Mouse (Mus musculus) myocyte (in vitro differentiated cells): ENCODE data around the gene Perp. TPM values are rescaled to one million over a fixed set of nuclear protein-coding genes. Genes with fewer than 3 reads are reported as not detected.

ENCODE experiments used
- H3K27me3 ChIP-seq: one replicate; pipeline ENCODE4 v1.6.1; 2011; ENCODE audit not compliant: control insufficient read depth, insufficient read depth, insufficient read length
- H3K36me3 ChIP-seq: one replicate; pipeline ENCODE4 v1.6.1; 2011; ENCODE audit not compliant: control insufficient read depth, insufficient read depth
- H3K4me2 ChIP-seq: one replicate; pipeline ENCODE4 v1.6.1; 2011; ENCODE audit warnings: low read depth, control low read depth
- H3K4me3 ChIP-seq: one replicate; pipeline ENCODE4 v1.5.1; 2011; ENCODE audit warnings: mild to moderate bottlenecking, control low read depth, moderate library complexity
- H3K79me2 ChIP-seq: one replicate; pipeline ENCODE4 v1.6.1; 2011; ENCODE audit not compliant: control insufficient read depth, insufficient read depth
- H3ac ChIP-seq: one replicate; pipeline ENCODE4 v1.6.1; 2011; ENCODE audit not compliant: control insufficient read depth, insufficient read length
- CEBPB ChIP-seq: IDR thresholded peaks from 2 replicates; pipeline ENCODE4 v1.6.1; 2011; ENCODE audit warnings: mild to moderate bottlenecking, moderate library complexity; ENCODE audit not compliant: poor library complexity, insufficient read depth, severe bottlenecking
- E2F4 ChIP-seq: IDR thresholded peaks from one replicate; pipeline ENCODE4 v1.6.1; 2011; ENCODE audit warnings: mild to moderate bottlenecking, control low read depth, moderate library complexity; ENCODE audit not compliant: insufficient read depth
- MAX ChIP-seq: IDR thresholded peaks from one replicate; pipeline ENCODE4 v1.6.1; 2011; ENCODE audit warnings: low read depth, mild to moderate bottlenecking, control low read depth
- MYOD1 ChIP-seq, 3 experiments: IDR thresholded peaks; one replicate each; pipeline ENCODE4 v1.6.1; 2011; ENCODE audit warnings: control low read depth in 2 of 3, low read depth in 2 of 3, mild to moderate bottlenecking in 2 of 3, moderate library complexity in 1 of 3; ENCODE audit not compliant: insufficient read length in 2 of 3, control insufficient read depth in 1 of 3
- MYOG ChIP-seq, 3 experiments: IDR thresholded peaks; one replicate each; pipeline ENCODE4 v1.6.1; 2011; ENCODE audit warnings: control low read depth in 2 of 3, low read depth in 2 of 3, mild to moderate bottlenecking in 2 of 3; ENCODE audit not compliant: insufficient read length in 2 of 3, control insufficient read depth in 1 of 3, insufficient read depth in 1 of 3
- POLR2A ChIP-seq: IDR thresholded peaks from one replicate; pipeline ENCODE4 v1.6.1; 2011; ENCODE audit warnings: low read depth, mild to moderate bottlenecking, control low read depth, moderate library complexity; ENCODE audit not compliant: insufficient read length
- POLR2AphosphoS2 ChIP-seq: IDR thresholded peaks from one replicate; pipeline ENCODE4 v1.6.1; 2011; ENCODE audit warnings: low read depth, control low read depth; ENCODE audit not compliant: insufficient read length
- REST ChIP-seq: IDR thresholded peaks from one replicate; pipeline ENCODE4 v1.6.1; 2011; ENCODE audit warnings: mild to moderate bottlenecking, control low read depth, moderate library complexity; ENCODE audit not compliant: insufficient read depth, insufficient read length
- SRF ChIP-seq: IDR thresholded peaks from one replicate; pipeline ENCODE4 v1.6.1; 2011; ENCODE audit warnings: low read depth; ENCODE audit not compliant: control insufficient read depth, insufficient read length
- TCF12 ChIP-seq: IDR thresholded peaks from one replicate; pipeline ENCODE4 v1.6.1; 2011; ENCODE audit warnings: mild to moderate bottlenecking, control low read depth; ENCODE audit not compliant: poor library complexity, insufficient read depth, severe bottlenecking
- TCF3 ChIP-seq: IDR thresholded peaks from one replicate; pipeline ENCODE4 v1.6.1; 2011; ENCODE audit warnings: low read depth, control low read depth; ENCODE audit not compliant: insufficient read length
- USF1 ChIP-seq: IDR thresholded peaks from one replicate; pipeline ENCODE4 v1.6.1; 2011; ENCODE audit warnings: low read depth, mild to moderate bottlenecking, control low read depth, moderate library complexity
- polyA plus RNA-seq: library from polyadenylated mRNA; unstranded; fragments of >200 nt; fragmentation: generic; extraction: Trizol; gene quantifications from one replicate; pipeline ENCODE4 v1.2.1, GENCODE M21; 2012; ENCODE audit warnings: missing spikeins

Gene Perp
- polyA plus RNA-seq, 1 experiment: 0.02 TPM

DNA sequence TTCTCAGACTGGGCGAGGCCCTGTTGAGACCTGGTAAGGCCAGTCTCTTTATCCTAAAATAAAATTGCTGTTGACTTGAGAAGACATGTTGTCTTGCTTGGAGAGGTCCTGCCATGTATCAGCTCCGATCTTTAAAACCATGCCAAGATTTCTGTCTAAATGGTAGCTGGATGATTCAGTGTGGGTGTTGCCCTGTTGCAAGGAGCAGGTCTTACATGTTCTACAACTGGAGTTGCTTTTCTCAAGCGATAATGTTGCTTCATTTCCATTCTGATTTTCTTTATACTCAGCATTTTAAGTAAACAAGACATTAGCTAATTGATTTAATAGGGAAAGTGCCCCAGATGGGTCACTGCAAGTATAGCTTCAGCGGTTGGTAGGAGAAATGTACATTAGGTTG is 5.4 kb downstream of the Perp start:
- no peak overlapping the region for H3K4me2 ChIP-seq
- H3K4me3 ChIP-seq: no peak overlapping the region
- H3ac ChIP-seq: no peak overlapping the region
- TF ChIP-seq POLR2A: no peak
- no peak for TF ChIP-seq MYOG (IDR thresholded peaks at IDR 0.05; ENCODE audit: control insufficient read depth in 1 of 3, insufficient read depth in 1 of 3, insufficient read length in 2 of 3, low read depth in 2 of 3)
- no peak for TF ChIP-seq TCF12
- TF ChIP-seq POLR2AphosphoS2: no peak
- TF ChIP-seq REST: no peak
- no peak for TF ChIP-seq E2F4
- no peak for TF ChIP-seq MAX
- TF ChIP-seq CEBPB: no peak
- no peak for TF ChIP-seq SRF
- TF ChIP-seq USF1: no peak
- no peak for TF ChIP-seq MYOD1 (IDR thresholded peaks at IDR 0.05; ENCODE audit: control insufficient read depth in 1 of 3, insufficient read length in 2 of 3, low read depth in 2 of 3)
- TF ChIP-seq TCF3: no peak
- H3K79me2 ChIP-seq: no peaks in the 10 kb centered on the region
- H3K27me3 ChIP-seq: peaks cover 9% of the 10 kb centered on the region
- H3K36me3 ChIP-seq: no peaks in the 10 kb centered on the region

DNA sequence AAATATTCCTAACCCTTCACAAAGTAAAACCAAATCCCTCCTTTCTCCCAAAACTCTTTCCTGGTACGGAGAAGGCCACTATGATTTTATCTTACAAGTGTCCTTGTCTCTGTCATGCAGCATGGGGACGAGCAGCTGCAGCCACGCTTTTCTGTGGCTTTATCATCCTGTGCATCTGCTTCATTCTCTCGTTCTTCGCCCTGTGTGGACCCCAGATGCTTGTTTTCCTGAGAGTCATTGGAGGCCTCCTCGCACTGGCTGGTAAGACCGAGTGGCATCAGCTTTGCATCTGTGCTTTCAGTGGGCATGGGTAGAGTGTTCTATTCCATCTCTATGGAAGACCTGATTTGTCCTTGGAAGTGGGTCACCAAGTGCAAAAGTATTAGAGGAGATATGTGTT is 8.6 kb downstream of the Perp start:
- Histone ChIP-seq H3K4me3 (no peak overlapping the region), H3K27me3 (peaks cover 8% of the 10 kb centered on the region), H3K4me2 (no peak overlapping the region), H3ac (no peak overlapping the region), H3K79me2 (no peaks in the 10 kb centered on the region), H3K36me3 (no peaks in the 10 kb centered on the region)
- no peak for TF ChIP-seq TCF3
- TF ChIP-seq POLR2AphosphoS2: no peak

DNA sequence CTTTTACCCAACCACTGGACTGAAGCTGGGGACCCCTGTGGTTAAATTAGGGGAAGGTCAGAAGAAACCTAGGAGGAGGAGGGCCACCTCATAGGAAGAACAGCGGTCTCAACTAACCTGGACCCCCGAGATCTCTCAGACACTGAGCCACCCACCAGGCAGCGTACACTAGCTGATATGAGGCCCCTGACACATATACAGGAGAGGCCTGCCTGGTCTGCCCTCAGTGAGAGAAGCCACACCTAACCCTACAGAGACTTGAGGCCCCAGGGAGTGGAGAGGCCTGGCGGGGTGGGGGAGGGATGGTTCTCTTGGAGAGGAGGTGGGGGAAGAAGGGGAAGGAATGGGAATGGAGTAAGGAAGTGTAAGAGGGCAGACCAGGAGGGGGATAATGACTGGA is 12.4 kb downstream of the Perp start:
- Histone ChIP-seq H3K4me2 (no peak overlapping the region), H3K27me3 (no peaks in the 10 kb centered on the region), H3K4me3 (no peak overlapping the region), H3ac (no peak overlapping the region), H3K36me3 (no peaks in the 10 kb centered on the region), H3K79me2 (no peaks in the 10 kb centered on the region)
- TF ChIP-seq CEBPB (no peak), MYOG (IDR thresholded peaks at IDR 0.05; ENCODE audit: control insufficient read depth in 1 of 3, insufficient read depth in 1 of 3, insufficient read length in 2 of 3, low read depth in 2 of 3) (no peak), USF1 (no peak), SRF (no peak), POLR2AphosphoS2 (no peak), TCF3 (no peak), MAX (no peak), E2F4 (no peak)

DNA sequence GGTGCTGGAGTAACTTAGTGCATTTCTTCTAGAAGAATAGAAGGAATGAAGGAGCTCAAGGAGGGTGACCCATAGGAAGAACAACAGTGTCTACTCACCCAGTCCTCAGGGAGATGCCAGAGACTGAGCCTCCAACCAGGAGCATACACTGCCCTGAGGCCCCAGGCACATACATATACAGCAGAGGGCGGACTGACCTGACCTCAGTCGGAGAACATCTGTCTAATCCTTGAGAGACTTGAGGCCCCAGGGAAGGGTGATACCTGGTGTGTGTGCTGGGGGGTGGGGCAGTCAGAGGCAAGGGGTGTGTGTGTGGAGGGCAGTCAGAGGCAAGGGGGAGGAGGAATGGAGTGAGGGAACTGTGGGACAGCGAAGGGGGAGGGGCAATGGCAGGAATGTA is 14.8 kb downstream of the Perp start:
- H3K4me2 ChIP-seq: no peak overlapping the region
- no peaks in the 10 kb centered on the region for H3K36me3 ChIP-seq
- H3ac ChIP-seq: no peak overlapping the region
- H3K27me3 ChIP-seq: no peaks in the 10 kb centered on the region
- H3K79me2 ChIP-seq: no peaks in the 10 kb centered on the region
- no peak overlapping the region for H3K4me3 ChIP-seq
- TF ChIP-seq TCF3: no peak

DNA sequence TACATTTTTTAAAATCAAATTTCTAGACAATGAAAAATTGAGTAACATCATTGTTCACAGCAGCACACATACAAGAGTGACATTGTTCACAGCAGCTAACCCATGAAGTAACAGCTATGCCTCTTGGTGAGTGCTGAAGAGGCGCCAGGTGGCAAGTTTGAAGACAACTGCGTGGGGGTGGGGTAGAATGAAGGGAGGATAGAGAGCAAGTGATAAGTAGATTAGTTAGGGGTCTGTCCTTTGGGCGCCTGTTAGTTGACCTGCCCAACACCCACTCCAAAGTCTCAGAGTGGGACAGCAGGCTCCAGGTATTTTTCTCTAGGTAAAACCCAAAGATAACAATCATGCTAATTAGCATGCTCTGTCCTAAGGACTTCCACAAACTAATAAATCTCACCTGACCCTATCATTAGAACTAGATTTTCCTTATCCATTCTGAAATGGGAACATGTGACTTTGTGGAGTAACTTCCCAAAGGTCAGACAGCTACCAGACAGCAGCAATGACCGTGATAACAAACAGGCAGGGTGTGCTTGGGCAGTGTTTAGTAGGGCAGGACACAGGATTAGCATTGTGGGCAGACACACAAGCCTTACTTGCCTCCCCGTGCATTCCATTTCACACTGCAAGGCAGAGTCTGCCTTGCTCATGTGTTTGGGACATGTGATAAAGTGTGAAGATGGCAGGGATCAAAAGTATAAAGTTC is 15.5 kb downstream of the Perp start:
- no peaks in the 10 kb centered on the region for H3K79me2 ChIP-seq
- no peaks in the 10 kb centered on the region for H3K27me3 ChIP-seq
- H3K4me2 ChIP-seq: no peak overlapping the region
- no peak overlapping the region for H3K4me3 ChIP-seq
- TF ChIP-seq MYOD1 (IDR thresholded peaks at IDR 0.05; ENCODE audit: control insufficient read depth in 1 of 3, insufficient read length in 2 of 3, low read depth in 2 of 3) (no peak), USF1 (no peak), E2F4 (no peak), MAX (no peak), REST (no peak), POLR2A (no peak), CEBPB (no peak)
- no peak overlapping the region for H3ac ChIP-seq
- H3K36me3 ChIP-seq: no peaks in the 10 kb centered on the region

DNA sequence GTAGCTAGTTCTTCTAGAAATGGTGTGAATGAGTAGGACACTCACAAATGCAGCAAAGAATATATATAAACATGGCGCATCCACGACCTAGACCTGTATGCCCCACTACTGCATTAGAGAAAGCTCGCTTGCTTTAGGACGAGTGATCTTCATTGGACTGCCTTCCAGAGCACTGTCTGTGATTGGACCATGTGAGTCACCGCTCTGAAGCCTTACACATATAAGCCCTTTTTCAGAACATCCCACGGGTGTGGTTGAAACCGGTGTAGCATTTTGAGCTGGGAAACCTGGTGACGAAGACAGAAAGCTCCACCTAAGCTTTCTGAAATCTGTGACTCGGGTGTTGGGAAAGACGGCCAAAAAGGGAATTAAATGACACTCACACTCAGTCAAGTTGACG is 16.0 kb downstream of the Perp start:
- no peak overlapping the region for H3K4me2 ChIP-seq
- no peak overlapping the region for H3K4me3 ChIP-seq
- no peak overlapping the region for H3ac ChIP-seq
- H3K27me3 ChIP-seq: no peaks in the 10 kb centered on the region
- H3K36me3 ChIP-seq: no peaks in the 10 kb centered on the region
- H3K79me2 ChIP-seq: no peaks in the 10 kb centered on the region
- no peak for TF ChIP-seq TCF12
- TF ChIP-seq TCF3: no peak
- TF ChIP-seq POLR2A: no peak
- no peak for TF ChIP-seq MYOG (IDR thresholded peaks at IDR 0.05; ENCODE audit: control insufficient read depth in 1 of 3, insufficient read depth in 1 of 3, insufficient read length in 2 of 3, low read depth in 2 of 3)
